Mouse (Mus musculus) CH12.LX (cell line): ENCODE results near the gene Acot7.
A peak's percentile ranks its signal among the peaks of the same experiment; 100 is the strongest.

Experiments
- CTCF ChIP-seq, 2 experiments: IDR thresholded peaks in 1 of 2; conservative IDR thresholded peaks in 1 of 2; 2 replicates each; pipeline ENCODE4 v1.5.1; 2011 to 2012; ENCODE audit warnings: low read depth in 2 of 2, low read length in 2 of 2, improper control_type of control experiment in 1 of 2, inconsistent platforms in 1 of 2, mild to moderate bottlenecking in 1 of 2, moderate library complexity in 1 of 2
- E2F4 ChIP-seq: IDR thresholded peaks from 2 replicates; pipeline ENCODE4 v1.6.1; 2011; ENCODE audit warnings: low read depth, low read length, improper control_type of control experiment; ENCODE audit not compliant: insufficient replicate concordance
- ELF1 ChIP-seq: IDR thresholded peaks from 2 replicates; pipeline ENCODE4 v1.6.1; 2014; ENCODE audit warnings: low read depth, mild to moderate bottlenecking, inconsistent platforms, low read length, improper control_type of control experiment
- EP300 ChIP-seq: IDR thresholded peaks from 2 replicates; pipeline ENCODE4 v1.6.1; 2011; ENCODE audit warnings: low read length, improper control_type of control experiment
- MAFK ChIP-seq: IDR thresholded peaks from 2 replicates; pipeline ENCODE4 v1.6.1; 2011; ENCODE audit warnings: low read length, improper control_type of control experiment; ENCODE audit not compliant: insufficient replicate concordance
- MXI1 ChIP-seq: IDR thresholded peaks from 2 replicates; pipeline ENCODE4 v1.6.1; 2011; ENCODE audit warnings: mild to moderate bottlenecking, low read depth, low read length, improper control_type of control experiment
- NRF1 ChIP-seq: IDR thresholded peaks from 2 replicates; pipeline ENCODE4 v1.6.1; 2014; ENCODE audit warnings: low read depth, mild to moderate bottlenecking, inconsistent platforms, low read length, improper control_type of control experiment, moderate library complexity
- POLR2A ChIP-seq: IDR thresholded peaks from 2 replicates; pipeline ENCODE4 v1.6.1; 2011; ENCODE audit warnings: low read depth, mild to moderate bottlenecking, improper control_type of control experiment, low read length
- RAD21 ChIP-seq: IDR thresholded peaks from 2 replicates; pipeline ENCODE4 v1.6.1; 2011; ENCODE audit warnings: low read depth, mild to moderate bottlenecking, low read length, improper control_type of control experiment, moderate library complexity
- SMC3 ChIP-seq: IDR thresholded peaks from 2 replicates; pipeline ENCODE4 v1.6.1; 2011; ENCODE audit warnings: low read depth, low read length, improper control_type of control experiment
- TCF12 ChIP-seq: IDR thresholded peaks from 2 replicates; pipeline ENCODE4 v1.6.1; 2014; ENCODE audit warnings: low read depth, mild to moderate bottlenecking, inconsistent platforms, low read length, improper control_type of control experiment
- ZKSCAN1 ChIP-seq: IDR thresholded peaks from 2 replicates; pipeline ENCODE4 v1.6.1; 2012; ENCODE audit warnings: low read depth, inconsistent platforms, low read length, improper control_type of control experiment, borderline replicate concordance

- no peak for TF ChIP-seq CTCF (conservative IDR thresholded peaks at IDR 0.05 in 1 of 2, IDR thresholded peaks at IDR 0.05 in 1 of 2; ENCODE audit: low read depth in 2 of 2, low read length in 2 of 2)
- no peak for TF ChIP-seq POLR2A
- peak; percentile 3; the same call in 1 of the 2 replicates for TF ChIP-seq TCF12
- TF ChIP-seq NRF1, result no peak
- TF ChIP-seq ELF1, result no peak
- no peak for TF ChIP-seq E2F4
- TF ChIP-seq EP300, result 0 out of 2 replicates have a peak, but pooled peaks have one; percentile 18
- no peak for TF ChIP-seq MXI1
- TF ChIP-seq RAD21, result no peak
- TF ChIP-seq ZKSCAN1, result no peak
- no peak for TF ChIP-seq SMC3
- TF ChIP-seq MAFK, result no peak
Measured at GRCm38 (mm10) chr4:152185510-152186204, 7.7 kb downstream of the Acot7 start.
